Mouse (Mus musculus) subcutaneous adipose tissue, adult 2 months (tissue): ENCODE results near the gene Oaz3. TPM values are rescaled to one million over a fixed set of nuclear protein-coding genes. Genes with fewer than 3 reads are reported as not detected.

Experiments
- polyA plus RNA-seq: library from polyadenylated mRNA; depleted of rRNA; stranded (reverse); fragments of >200 nt; gene quantifications from 2 replicates; pipeline ENCODE4 v1.2.3, GENCODE M21; 2012; ENCODE audit warnings: low replicate concordance; rRNA removed

Gene Oaz3
- 0.10 and 0.60 TPM in 2 replicates for polyA plus RNA-seq

GRCm38 (mm10) chr3:94443597-94443964, at the start of gene Oaz3:
Oaz3 (minus strand) TSS chr3:94443915.

GRCm38 (mm10) chr3:94480291-94480884, 36.7 kb upstream of the Oaz3 start, which contains the start of gene Riiad1:
Riiad1 (minus strand) TSS chr3:94480341.

GRCm38 (mm10) chr3:94477981-94478422, 34.3 kb upstream of the Oaz3 start, which contains the start of gene Celf3:
Celf3 (plus strand) TSS chr3:94478295.

GRCm38 (mm10) chr3:94442951-94443596, 641 bp downstream of the Oaz3 start, which contains the start of gene Mrpl9:
Mrpl9 (plus strand) TSS chr3:94443318.

GRCm38 (mm10) chr3:94413031-94413679, 30.6 kb downstream of the Oaz3 start, which contains the start of gene Tdrkh:
Tdrkh (plus strand) TSS chr3:94413273.

GRCm38 (mm10) chr3:94398217-94398616, 45.5 kb downstream of the Oaz3 start, which contains the start of gene Lingo4:
Lingo4 (plus strand) TSS chr3:94398517.

Other genes starting within 250 kb of the Oaz3 start
- not detected in 2 replicates for gene Gm5286, start 247.2 kb downstream of the Oaz3 start, polyA plus RNA-seq
- not detected in 2 replicates for gene Gm4778, start 179.9 kb downstream of the Oaz3 start, polyA plus RNA-seq
- 1.8 and 2.9 TPM in 2 replicates for gene Them4, start 133.8 kb downstream of the Oaz3 start, polyA plus RNA-seq
- 0.47 and 4.7 TPM in 2 replicates for gene Them5, start 101.8 kb downstream of the Oaz3 start, polyA plus RNA-seq
- gene C2cd4d, start 81.5 kb downstream of the Oaz3 start, polyA plus RNA-seq = 0.90 TPM in 1 of 2 replicates, not detected in the other
- 10.7 and 14.8 TPM in 2 replicates for gene Rorc, start 71.1 kb downstream of the Oaz3 start, polyA plus RNA-seq
- gene Lingo4, start 45.4 kb downstream of the Oaz3 start, polyA plus RNA-seq = 0.04 and 0.15 TPM in 2 replicates
- gene Tdrkh, start 30.6 kb downstream of the Oaz3 start, polyA plus RNA-seq = 0.60 and 1.4 TPM in 2 replicates
- 29.8 and 31.2 TPM in 2 replicates for gene Mrpl9, start 597 bp downstream of the Oaz3 start, polyA plus RNA-seq
- 0.17 and 0.30 TPM in 2 replicates for gene Celf3, start 34.4 kb upstream of the Oaz3 start, polyA plus RNA-seq
- not detected in 2 replicates for gene Riiad1, start 36.4 kb upstream of the Oaz3 start, polyA plus RNA-seq
- gene Snx27, start 138.8 kb upstream of the Oaz3 start, polyA plus RNA-seq = 11.9 and 16.2 TPM in 2 replicates
- gene Gm10972, start 199.2 kb upstream of the Oaz3 start, polyA plus RNA-seq = not detected in 2 replicates
- gene Tuft1, start 215.0 kb upstream of the Oaz3 start, polyA plus RNA-seq = 1.6 and 9.6 TPM in 2 replicates
- gene Selenbp2, start 249.6 kb upstream of the Oaz3 start, polyA plus RNA-seq = 3.0 and 3.2 TPM in 2 replicates